Mouse (Mus musculus) bone marrow, adult 2 months (tissue): ENCODE measurements around the gene Vps72.

Experiments
- CTCF ChIP-seq: fragments of 200-500 bp; IDR thresholded peaks from 2 replicates; pipeline ENCODE4 v1.5.1; 2011; ENCODE audit warnings: low read length, control low read depth; ENCODE audit not compliant: control insufficient read depth, insufficient read depth
- POLR2A ChIP-seq: fragments of 200-500 bp; IDR thresholded peaks from 2 replicates; pipeline ENCODE4 v1.6.1; 2011; ENCODE audit warnings: low read depth, mild to moderate bottlenecking, control low read depth, low read length, borderline replicate concordance; ENCODE audit not compliant: control insufficient read depth

DNA sequence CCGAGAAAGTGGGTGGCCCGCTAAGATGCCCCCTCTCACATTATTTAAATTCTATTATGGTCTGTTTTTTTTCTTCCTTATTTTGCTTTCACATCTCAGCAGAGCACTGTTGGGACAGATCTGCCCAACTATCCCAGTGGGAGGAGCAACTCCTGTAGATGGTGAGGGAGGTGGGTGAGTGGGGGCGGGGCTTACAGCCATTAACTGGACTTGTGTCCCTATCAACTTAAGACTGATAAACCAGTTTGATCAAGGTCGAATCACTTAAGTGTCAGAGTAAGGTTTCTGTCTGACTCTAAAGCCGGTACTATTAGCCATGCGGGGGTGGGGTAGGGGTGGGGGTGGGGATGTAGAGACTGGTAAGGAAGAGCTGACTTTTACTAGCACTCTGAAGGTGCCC, 24.2 kb downstream of the Vps72 start:
- TF ChIP-seq POLR2A (no peak), CTCF (no peak)
